In the genomic region with DNA sequence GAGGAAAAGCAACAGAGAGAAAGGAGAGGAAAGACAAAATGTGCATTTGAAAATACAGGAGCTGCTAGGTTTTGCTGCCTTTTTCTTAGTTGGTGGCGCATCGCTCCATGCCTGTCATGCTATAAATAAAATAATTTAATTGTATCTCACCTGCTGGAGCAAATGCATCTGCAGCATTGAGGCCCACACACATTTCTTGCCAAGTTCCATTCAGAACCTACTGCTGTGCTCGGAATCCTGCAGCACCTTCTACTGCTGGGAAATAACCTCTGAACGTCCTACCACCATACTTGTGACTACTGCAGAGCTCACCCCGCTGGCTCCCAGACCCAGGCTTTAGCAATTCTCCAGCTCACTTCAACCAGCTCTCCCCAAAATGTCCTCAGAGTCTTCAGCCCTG, we compare ENCODE assay signal across 17 mouse cellular contexts. TPM values are rescaled to one million over a fixed set of nuclear protein-coding genes. Genes with fewer than 3 reads are reported as not detected.
"Had no signal": no experiment of that assay in that cellular context is flagged by ENCODE, and none has a peak within 500 bp of the region (broad histone marks: within the 10 kb centered on the region; RNA-seq: fewer than 3 reads in every experiment).

No protein-coding gene starts in this region.

- DNase-seq: cerebellum, adult 8-10 months; cerebellum, adult 9-10 months; cerebellum, adult 9-11 months; cerebellum, postnatal 10 days; cerebellum, postnatal 14 days; cerebellum, postnatal 25 days; cerebellum, postnatal 36 days; embryo, embryonic 11 days; forebrain, postnatal 0 days; gastrocnemius, adult 2 months; gastrocnemius, postnatal 10 days; gastrocnemius, postnatal 14 days; gastrocnemius, postnatal 25 days; gastrocnemius, postnatal 36 days; heart, adult 18-20 months; heart, adult 2 months had no signal

RNA-seq across cellular contexts. Expression of gene Ttyh1, which starts 18.1 kb away (rescaled TPM):
- total RNA-seq: common myeloid progenitor, adult 5-6 weeks had no signal
